Mouse (Mus musculus) lung, adult 2 months (tissue): ENCODE measurements at regions not wholly inside any gene's neighbourhood (a gene's known extent, or its start where the extent isn't known, plus 50 kb on each side); places are given as distances from the start of the nearest gene placed in this dataset.

ENCODE experiments used
- CTCF ChIP-seq: fragments of 200-500 bp; IDR thresholded peaks from 2 replicates; pipeline ENCODE4 v1.5.1; 2011; ENCODE audit warnings: mild to moderate bottlenecking, low read length, control low read depth; ENCODE audit not compliant: insufficient read depth
- POLR2A ChIP-seq: fragments of 200-500 bp; IDR thresholded peaks from 2 replicates; pipeline ENCODE4 v1.6.1; 2011; ENCODE audit warnings: low read depth, mild to moderate bottlenecking, control low read depth, low read length, borderline replicate concordance; ENCODE audit errors: extremely low read depth

- no peak for TF ChIP-seq CTCF
- no peak for TF ChIP-seq POLR2A
Measured at GRCm38 (mm10) chr10:96370547-96371320, 234.3 kb downstream of the Gm5426 start.
